Mouse (Mus musculus): Measurements from ENCODE around the gene Nrip2.

- TF ChIP-seq CTCF (IDR thresholded peaks at IDR 0.05; ENCODE audit: low read depth) = peak; percentile 25; the same call in 1 of the 2 replicates
- TF ChIP-seq EP300 (IDR thresholded peaks at IDR 0.05; ENCODE audit: low read depth) = no peak
These were observed 41.1 kb downstream of the Nrip2 start for GRCm38 (mm10) chr6:128440238-128440637.
